Mouse (Mus musculus) urinary bladder, postnatal 4 days (tissue): ENCODE data around the gene Il5ra.

ENCODE experiments used
- DNase-seq, 2 experiments: peaks; one replicate each; pipeline ENCODE4 v3.0.0; 2021 to 2022; ENCODE audit warnings: low spot score in 2 of 2

Il5ra gene

DNA sequence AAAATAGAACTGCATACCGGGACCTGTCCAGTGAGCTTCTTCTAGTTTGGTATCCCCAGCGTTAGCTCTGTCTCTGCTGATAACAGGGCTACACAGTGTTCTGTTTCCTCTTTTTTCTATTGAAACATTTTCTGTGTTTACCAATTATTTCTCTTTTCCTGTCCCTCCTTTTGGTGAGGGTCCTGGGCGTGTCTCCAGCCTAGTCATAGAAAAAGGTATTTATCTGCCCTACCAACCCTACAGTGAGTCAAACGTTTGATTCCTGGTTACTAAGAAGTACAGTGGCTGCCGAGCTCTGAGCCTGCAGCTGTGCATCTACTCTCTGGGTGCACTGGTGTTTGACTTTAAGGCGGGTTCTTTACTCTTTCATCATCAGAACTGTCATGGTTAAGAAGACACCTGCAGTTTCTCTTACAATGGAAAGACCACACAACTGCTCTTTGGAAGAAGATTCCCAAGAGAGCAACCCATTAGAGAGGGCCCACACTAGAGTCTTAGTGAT lies at the start of gene Il5ra:
Il5ra (minus strand) TSS at position 151 of the 502 bp plus-strand sequence.
- no peak for DNase-seq

DNA sequence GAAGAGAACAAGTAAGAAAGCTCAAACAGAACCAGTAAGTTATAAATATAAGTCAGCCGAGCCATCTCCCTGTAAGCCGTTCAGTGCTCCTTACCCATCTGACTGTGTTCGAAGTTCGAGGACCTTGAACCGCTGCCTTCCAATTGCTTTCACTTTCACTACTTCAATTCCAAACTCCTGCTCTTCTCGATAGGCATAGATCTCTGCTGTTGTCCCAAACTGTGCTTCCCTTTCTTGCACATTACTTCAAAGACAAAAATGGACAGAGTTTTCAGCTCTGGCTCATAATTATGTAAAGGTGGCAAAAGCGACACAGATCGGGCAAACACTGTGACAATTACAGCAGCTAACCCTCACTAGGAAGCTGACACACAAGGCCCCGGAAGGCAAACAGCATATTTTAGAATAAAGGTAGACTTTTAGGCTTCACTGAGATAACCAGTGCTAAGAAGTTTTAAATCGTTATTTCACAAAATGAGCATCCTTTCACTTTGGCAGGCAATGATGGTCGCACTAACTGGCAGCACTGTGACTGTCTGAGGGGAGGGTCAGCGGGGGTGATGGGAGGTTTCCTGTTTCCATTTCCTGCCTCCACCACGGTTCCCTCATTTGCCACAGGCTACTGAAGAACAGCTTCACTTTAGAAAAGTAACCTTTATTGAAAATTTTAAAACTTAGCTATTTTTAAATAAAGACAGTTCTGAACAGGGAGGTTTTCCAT lies 45.4 kb upstream of the Il5ra start:
- no peak for DNase-seq

DNA sequence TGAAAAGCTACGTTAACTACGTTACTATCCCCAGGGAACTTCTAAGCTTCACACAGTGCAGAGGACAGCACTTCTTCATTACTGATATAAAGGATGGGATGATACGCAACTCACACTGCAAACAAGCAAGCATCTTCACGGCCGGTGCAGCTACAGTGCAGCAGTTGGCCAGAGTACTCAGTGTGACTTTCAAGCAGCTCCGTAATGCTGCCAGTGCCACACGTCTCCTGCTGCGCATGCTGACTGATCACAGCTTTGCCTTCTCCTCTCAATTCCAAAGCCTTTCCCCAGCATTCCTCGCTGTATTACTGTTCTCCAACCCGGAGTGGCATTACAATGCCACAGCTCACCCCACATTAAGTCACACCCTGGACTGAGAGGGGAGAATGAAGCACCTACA lies 44.8 kb upstream of the Il5ra start:
- DNase-seq = no peak

DNA sequence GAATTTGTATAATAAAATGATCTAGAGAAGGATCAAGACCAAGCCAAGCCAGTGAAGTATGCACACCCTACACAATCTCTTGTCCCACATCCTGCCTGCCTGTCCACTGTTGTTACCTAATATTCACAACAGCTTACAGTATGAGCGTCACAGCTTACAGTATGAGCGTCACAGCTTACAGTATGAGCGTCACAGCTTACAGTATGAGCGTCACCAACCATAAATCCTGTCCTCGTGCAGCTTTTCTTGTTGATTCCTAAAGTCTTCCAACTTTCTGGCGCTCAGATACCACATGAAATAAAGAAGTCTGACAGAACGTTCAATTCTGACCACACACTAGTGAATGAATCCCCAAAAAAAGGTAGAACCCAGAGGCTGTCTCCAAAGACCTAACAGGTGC lies 44.3 kb upstream of the Il5ra start:
- DNase-seq = no peak

DNA sequence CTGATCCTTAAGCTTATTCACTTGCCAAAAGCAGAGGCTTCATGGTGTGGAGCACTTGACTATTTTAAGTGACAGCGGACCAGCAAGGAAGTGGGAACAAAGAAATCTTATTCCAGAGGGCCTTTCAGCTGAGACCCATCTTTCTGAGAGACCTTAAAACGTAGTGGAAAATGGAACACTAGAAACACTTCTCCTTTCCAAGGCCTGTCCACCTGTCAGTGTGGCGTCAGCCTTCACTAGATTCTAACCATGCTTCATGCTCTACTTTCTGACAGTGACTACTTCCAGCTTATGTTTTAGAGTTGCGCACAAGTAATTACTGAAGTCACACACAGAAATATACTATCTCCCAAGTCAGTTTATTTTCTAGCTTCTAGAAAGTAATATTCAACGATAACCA lies 43.6 kb upstream of the Il5ra start:
- no peak for DNase-seq

DNA sequence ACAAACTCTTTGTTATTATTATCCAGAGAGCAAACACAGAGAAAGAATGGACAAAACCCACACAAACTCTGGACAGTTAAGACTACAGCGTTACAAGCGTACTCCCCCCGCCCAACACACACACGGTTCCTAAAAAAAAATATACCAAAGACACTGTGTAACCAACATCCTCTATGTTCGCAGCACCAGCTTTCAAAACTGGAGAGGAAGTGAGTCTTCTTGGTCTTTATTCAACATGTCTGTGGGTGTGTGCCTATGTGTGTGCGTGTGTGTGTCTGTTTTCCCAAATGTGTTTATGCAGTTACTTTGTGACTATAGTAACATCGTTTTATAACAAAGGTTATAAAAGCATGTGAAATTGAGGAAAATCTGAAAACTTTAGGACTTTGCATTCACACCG lies 42.6 kb upstream of the Il5ra start:
- no peak for DNase-seq

DNA sequence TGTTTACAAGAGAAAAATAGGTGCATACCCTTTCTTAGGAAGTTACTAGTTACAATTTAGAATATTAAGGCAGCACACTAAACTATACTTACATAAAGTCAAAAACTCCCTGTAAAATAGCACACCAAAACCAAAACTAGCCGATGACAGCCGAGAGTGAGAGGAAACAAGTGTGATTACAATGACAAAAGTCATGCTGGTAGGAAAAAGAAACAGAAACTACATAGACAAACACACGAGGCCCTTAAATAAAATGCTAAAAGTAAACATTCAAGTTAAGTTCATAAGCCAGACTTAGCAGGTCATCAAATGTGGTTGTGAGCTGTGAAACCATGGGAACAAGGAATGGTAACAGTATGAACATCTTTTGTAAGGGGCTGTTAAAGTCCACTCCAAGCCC lies 38.3 kb upstream of the Il5ra start:
- DNase-seq = no peak

DNA sequence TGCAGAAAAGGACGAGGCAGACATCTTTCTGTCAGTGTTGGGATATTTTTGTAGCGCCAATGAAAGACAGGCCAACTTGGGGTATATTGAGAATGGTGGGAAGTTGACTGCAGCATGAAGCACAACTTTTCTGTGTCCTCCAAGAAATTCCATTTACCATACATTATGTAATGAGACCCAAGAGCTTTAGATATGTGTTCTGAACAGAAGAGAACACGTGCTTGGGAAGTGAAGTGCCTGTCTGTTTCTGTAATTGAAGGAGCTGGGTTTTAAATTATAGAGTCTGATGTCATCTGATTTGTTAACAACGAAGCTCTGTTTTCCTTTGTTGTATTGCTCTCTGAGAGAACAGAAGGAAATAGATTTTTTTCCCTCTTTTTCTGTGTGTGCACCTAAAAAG lies 21.2 kb upstream of the Il5ra start:
- no peak for DNase-seq

DNA sequence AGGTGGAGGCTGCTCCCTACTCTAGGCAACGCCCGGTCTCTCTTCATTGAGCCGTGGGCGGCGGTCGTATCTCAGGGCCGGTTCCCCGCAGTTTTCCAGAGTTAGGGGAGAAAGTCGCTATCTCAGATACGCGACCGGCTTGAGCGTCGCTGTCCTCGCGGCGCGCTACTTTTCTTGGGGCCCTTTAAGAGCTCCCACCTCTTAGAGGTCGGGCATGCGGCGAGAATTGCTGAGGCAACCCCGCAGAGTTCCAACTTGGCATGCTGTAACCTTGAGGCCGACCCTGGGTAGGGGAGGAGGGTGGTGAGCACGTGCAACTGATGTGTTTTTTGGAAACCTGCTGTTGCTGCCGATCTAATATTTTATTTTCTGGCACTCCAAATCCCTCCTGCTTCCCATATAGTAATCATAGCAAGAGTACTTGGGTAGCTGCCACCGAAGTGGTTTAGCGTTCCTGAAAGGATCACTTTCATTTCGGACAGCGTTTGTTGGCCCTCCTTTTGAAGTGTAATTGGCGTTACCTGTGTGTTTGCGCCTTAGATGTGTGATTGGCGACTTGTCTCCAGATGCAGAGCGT lies 20.5 kb upstream of the Il5ra start:
- no peak for DNase-seq

DNA sequence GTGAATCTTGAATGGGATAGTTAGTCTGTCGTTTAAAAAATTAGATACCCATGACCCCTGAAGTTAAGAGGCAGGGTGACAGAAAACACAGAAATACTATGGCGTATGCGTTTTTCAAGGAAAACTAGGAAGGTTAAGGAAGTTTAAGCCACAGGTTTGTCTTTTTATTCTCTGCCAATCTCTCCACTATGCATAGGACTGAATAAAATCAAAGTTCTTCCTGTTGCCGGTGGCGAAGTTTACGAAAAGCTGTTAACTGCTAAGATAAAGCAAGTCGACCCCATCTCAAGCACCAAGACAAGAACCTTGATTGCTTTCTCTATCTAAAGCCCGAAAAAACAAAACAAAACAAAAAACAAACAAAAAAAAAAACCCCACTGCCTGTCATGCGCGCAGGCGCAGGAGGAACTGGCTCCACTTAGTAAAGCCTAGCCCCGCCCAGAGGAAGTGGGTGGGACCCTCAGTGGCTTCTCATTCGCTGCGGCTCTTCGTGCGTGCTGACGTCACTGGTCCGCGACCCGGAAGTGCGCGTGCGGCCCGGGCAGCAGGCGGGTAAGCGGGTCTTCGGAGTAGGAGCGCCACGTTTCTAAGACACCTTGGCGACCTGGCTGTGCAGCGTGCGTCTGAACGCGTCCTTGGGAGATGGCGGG lies 19.9 kb upstream of the Il5ra start, which contains the start of gene Trnt1:
Trnt1 (plus strand) TSS at position 481 of the 650 bp plus-strand sequence.
- DNase-seq = peak; percentile 93 to 98

DNA sequence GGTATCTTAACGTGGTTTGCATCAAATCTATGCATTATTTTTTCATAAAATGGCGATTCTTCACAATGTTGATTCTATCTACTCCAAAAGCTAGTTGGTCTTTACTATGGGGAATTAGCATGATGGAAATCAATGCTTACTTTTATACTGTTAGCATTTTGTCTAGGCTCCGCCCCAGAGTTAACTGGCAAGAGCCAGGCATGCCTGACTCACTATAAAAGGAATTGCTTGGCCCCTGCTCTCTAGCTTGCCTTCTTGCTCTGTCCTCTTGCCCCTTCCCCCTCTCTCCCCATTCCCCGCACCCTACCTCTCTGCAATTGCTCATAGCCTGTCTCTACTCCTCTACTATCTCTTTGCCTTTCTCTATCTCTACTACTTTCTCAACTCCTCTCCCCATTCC lies 17.9 kb upstream of the Il5ra start:
- no peak for DNase-seq

DNA sequence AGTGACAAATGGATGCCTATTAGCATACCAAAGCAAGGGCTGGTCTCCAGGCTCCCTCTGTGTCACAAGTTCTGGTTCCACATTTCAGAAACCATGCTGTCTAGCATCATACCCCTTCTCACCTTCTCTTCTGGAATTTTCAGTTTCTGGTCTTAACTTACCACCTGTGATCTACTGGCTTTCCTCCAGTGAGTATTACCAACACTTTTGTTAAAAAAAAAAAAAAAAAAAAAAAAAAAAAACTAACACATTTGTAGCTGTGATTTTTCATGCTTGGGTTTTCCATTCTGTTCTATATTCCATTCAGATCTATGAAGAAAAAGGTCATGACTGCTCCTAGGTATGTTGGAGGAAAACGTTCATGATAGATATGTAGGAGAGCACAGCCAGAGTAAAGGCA lies 17.1 kb upstream of the Il5ra start:
- no peak for DNase-seq

DNA sequence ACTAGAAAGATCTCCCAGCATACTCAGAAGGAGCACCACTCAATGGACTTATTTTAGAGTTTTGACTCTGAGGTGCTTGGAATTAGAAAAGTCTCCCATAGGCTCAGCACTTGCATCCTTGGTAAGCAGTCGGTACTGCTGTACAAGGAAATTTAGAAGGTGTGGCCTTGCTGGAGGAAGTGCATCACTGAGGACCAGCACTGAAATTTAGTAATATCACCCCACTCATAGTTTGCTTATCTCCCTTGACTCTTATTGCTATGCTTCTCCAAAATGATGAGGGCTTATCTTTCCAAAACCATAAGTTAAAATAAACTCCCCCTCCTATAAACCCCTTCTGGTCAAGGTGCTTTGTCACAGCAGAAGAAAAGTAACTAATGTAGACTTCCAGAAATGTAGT lies 12.6 kb upstream of the Il5ra start:
- DNase-seq = no peak

DNA sequence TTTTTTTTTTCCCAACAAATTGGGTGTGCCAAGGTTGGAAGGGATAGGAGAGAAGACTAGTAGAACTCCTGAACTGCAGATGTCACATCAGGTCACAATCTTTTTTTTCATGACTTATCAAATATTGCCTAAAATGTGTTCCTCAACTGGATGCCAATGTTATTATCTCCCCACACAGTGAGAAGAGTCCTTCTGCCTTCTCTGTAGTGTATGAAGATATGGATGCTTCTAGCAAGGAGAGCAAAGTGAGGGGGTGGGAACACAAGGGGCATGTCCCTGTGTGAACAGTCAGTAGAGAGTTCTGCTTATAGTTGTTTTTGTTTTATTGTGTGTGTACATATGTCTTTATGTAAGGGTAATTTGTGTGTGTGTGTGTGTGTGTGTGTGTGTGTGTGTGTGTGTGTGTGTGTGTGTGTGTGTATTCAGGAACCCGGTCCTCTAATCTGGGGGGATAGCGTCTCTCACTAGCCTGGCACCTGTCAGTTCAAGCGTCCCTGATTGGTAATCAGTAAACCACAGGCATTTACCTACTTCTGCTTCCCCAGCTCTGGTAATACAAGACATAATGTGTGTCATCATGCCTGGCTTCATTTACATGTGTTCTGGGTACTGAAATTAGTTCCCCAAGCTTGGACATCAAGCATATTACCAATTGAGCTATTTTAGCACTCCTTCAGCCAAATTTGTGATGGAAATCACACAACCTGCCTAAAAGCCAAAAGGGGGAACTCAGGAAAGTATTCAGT lies 11.8 kb upstream of the Il5ra start:
- no peak for DNase-seq

DNA sequence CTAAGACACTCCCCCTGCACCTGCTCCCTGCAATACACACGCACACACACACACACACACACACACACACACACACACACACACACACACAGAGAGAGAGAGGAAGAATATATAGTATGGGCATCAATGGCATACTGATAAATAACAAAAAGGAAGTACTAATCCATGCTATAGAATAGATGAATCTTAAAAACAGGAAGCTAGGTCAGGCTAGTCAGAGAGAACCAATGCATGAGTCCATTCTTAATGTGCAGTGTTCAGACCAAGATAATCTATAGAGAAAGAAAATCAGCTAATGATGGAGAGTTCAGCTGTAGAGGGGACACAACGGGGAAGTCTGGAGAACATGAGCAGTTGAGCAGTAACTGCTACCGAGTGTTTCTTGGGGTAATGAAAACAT lies 9.5 kb upstream of the Il5ra start:
- no peak for DNase-seq

DNA sequence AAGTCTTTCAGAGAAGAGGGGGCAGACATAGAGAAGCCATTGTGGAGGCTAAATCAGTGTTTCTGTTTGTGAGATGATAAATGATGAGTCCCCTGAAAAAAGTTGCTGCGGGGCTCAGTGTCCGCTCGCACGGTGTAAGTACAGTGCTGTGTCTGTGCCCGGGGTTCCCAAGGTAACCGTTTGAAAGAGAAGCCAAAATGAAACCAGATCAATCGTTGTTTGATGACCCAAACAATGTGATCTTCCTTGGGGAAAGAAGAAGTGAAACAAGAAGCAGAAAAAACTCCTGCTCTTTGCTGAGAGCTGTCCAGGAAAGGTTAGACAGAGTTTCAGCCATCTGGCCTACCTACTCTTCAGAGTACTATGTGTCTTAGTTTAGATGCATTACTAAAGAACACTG lies 1.5 kb upstream of the Il5ra start:
- no peak for DNase-seq

DNA sequence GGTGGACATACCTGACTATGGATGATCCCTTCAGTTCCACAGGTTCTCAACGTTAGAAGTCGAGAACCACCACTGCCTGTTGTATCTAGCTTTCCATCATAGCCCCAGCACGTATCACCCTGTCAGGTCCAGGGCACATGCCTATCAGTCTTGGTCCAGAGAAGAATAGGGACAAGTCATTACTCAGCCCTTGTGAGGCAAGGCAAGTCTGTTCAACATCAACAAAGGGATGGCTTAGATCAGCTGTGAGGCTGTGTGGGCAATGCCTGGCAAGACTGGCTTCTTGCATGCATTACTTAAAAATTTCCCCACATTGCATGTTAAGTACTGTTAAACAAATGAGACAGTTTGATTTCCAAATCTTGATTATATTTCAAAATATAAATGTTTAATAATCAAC lies 1.0 kb downstream of the Il5ra start:
- DNase-seq = no peak

DNA sequence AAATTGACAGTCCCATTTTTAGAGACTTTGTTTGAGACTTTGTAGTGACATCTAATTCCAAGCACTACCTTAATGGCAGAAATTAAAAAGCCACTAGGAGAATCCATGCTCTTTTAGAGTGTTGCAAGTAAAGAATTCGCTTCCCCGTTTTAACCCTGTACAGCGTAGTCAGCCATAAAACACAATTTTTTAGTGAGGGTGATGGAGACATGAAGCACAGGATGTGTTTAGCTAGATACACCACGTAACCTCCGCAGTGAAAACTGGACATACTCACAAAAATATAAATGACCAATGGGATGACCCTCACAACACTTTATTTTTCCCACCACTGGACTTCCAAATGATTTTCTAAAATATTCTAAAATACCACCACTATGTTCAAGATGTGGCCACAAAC lies 1.6 kb downstream of the Il5ra start:
- no peak for DNase-seq

DNA sequence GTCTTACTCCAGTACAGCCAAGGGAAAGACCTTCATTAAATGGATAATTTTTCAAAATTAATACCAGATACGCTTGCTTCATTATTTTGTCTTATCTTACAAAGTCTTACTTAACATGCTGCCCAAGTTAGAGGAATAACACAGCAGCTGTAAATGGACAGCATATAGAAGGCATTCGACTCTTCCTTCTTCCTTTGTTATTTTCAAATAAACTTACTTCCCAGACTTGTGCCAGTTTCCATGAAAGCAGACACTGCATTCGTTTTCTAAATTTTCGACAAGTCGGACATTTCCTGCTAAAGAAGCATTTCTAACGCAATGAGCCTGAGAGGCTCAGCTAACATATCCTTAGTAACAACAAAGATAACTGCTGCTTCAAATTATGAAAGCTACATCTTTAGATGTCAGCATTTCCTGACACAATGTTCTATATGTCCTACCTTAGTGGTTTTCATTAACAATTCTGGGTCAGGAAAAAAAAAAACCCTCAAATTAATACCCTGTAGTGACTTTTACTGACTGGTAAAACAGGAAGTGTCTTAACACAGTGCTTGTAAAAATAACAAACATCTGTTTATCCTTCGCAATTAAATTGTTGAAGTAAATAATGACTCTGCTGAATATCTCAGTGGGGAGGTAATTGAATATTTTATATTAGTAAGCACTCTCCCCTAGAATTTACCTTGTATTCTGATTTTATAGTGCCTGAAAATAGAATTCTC lies 3.0 kb downstream of the Il5ra start:
- DNase-seq = no peak

DNA sequence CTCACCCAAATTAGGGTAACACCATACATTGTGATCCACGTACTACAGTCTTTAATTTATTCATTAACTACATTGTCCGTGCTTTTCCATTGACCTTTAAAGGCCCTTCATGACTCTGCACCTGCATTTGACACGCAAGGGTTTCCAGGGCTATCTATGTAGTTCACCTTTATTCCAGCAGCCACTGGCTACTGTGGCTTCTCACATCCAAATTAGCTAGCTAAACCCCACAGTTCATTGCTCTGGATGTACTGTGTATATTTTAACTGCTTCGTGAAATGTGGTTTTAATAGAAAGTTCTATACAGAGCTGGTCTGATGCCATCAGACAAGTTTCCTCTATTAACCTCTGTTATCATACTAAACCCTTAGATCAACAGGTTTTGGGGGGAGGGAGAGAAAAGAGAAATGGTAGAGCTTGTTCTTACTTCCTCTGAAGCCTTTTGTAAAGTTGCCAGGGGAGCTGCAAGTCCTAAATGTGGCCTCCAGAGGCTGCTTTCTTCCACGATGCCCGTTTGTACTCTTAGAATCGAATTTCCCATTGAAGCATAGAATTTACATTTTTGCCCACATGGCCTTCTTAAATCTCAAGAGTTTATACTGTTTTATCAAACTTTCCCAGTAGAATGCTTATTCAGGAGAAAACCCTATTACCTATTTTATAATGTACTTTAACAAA lies 5.1 kb downstream of the Il5ra start:
- no peak for DNase-seq

DNA sequence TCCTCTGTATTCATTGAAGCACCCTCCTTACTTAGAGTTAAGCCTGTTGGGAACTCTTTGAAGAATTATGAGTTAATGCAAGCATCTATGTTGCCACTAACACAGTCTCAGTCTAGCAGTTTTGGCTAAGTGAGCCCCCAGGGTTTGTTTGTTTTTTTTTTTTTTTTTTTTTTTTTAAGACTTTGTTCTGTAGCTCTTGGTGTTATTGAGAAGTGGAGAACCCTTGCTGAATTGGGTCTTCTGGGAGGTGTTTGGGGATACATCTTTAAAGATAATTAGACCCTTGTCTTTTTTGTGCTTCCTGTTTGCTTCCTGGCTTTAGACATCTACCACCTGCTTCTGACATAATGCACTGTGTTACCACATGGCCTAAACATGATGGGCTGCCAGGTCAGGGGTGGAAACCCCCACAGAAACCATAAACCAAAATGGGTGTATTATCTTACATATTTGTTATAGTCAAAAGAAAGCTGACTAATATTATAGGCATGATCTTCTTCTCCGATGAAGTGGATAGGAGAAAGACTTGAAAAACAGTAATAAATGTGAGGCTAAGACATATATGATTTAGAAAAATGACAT lies 8.5 kb downstream of the Il5ra start:
- no peak for DNase-seq
